Mouse (Mus musculus) heart, postnatal 0 days (tissue): ENCODE measurements around the gene Olfr24.
"Not testable (repeated sequence)": the region's sequence is repeated elsewhere in the genome, so short reads cannot be mapped to it uniquely, and the experiment has no call there.

Source experiments
- CTCF ChIP-seq: IDR thresholded peaks from 2 replicates; pipeline ENCODE4 v1.5.1; 2016; ENCODE audit warnings: antibody characterized with exemption, control low read depth, low read depth
- EP300 ChIP-seq: IDR thresholded peaks from 2 replicates; pipeline ENCODE4 v1.6.1; 2016; ENCODE audit warnings: antibody characterized with exemption, low read depth

DNA sequence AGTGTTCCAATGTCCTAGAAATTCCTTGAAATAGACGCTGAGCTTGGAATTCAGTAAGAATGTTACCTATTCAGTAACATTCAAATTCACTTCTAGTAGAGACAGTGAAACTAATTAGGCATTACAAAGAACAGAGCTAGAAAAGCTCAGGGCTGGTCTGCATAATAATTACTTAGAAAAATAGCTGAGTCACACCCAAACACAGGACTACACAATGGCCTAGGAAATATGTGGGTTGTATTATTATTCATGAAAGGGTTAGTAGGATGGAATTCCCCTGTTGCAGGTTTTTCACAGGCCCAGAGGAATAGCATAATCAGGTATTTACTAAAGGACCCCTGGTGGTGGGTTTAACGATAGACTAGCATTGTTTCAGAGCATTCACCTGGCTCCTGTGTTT, 29.6 kb downstream of the Olfr24 start:
- not testable (repeated sequence) for TF ChIP-seq CTCF, EP300
